Mouse (Mus musculus) heart, postnatal 4 days (tissue): ENCODE measurements at regions not wholly inside any gene's neighbourhood (a gene's known extent, or its start where the extent isn't known, plus 50 kb on each side); places are given as distances from the start of the nearest gene placed in this dataset.

Source experiments
- DNase-seq: peaks from one replicate; pipeline ENCODE4 v3.0.0; 2021

- no peak for DNase-seq
Measured at GRCm38 (mm10) chr1:73418196-73418595, 402.5 kb upstream of the Tnp1 start.

- no peak for DNase-seq
Measured at GRCm38 (mm10) chr1:73411452-73411851, 395.7 kb upstream of the Tnp1 start.

GRCm38 (mm10) chr1:73399178-73399577, 383.5 kb upstream of the Tnp1 start:
- DNase-seq = no peak

- no peak for DNase-seq
Measured at GRCm38 (mm10) chr1:73395034-73395433, 379.3 kb upstream of the Tnp1 start.

- DNase-seq = no peak
Measured at GRCm38 (mm10) chr1:73394466-73394865, 378.8 kb upstream of the Tnp1 start.

GRCm38 (mm10) chr1:73392077-73392476, 376.4 kb upstream of the Tnp1 start:
- no peak for DNase-seq

- DNase-seq = no peak
Measured at GRCm38 (mm10) chr1:73389976-73390375, 374.3 kb upstream of the Tnp1 start.

GRCm38 (mm10) chr1:73389174-73389573, 373.5 kb upstream of the Tnp1 start:
- DNase-seq = no peak

- no peak for DNase-seq
Measured at GRCm38 (mm10) chr1:73381578-73381977, 365.9 kb upstream of the Tnp1 start.

- no peak for DNase-seq
Measured at GRCm38 (mm10) chr1:73374531-73375375, 359.0 kb upstream of the Tnp1 start.

GRCm38 (mm10) chr1:73368222-73368621, 352.5 kb upstream of the Tnp1 start:
- no peak for DNase-seq

- DNase-seq = no peak
Measured at GRCm38 (mm10) chr1:73365842-73366241, 350.1 kb upstream of the Tnp1 start.

GRCm38 (mm10) chr1:73364300-73364683, 348.6 kb upstream of the Tnp1 start:
- DNase-seq = no peak

- DNase-seq = peak; percentile 51
Measured at GRCm38 (mm10) chr1:73363549-73364299, 348.0 kb upstream of the Tnp1 start.

- DNase-seq = peak; percentile 72
Measured at GRCm38 (mm10) chr1:73362122-73362521, 346.4 kb upstream of the Tnp1 start.

GRCm38 (mm10) chr1:73361300-73361699, 345.6 kb upstream of the Tnp1 start:
- DNase-seq = no peak

GRCm38 (mm10) chr1:73354447-73354846, 338.7 kb upstream of the Tnp1 start:
- no peak for DNase-seq

- DNase-seq = no peak
Measured at GRCm38 (mm10) chr1:73348476-73348875, 332.8 kb upstream of the Tnp1 start.

GRCm38 (mm10) chr1:73344587-73344986, 328.9 kb upstream of the Tnp1 start:
- DNase-seq = no peak

GRCm38 (mm10) chr1:73341911-73342310, 326.2 kb upstream of the Tnp1 start:
- DNase-seq = peak; percentile 47

GRCm38 (mm10) chr1:73337401-73337800, 321.7 kb upstream of the Tnp1 start:
- no peak for DNase-seq

- no peak for DNase-seq
Measured at GRCm38 (mm10) chr1:73309556-73309955, 293.8 kb upstream of the Tnp1 start.

- DNase-seq = no peak
Measured at GRCm38 (mm10) chr1:73308420-73308819, 292.7 kb upstream of the Tnp1 start.

- no peak for DNase-seq
Measured at GRCm38 (mm10) chr1:73307194-73307593, 291.5 kb upstream of the Tnp1 start.
